Mouse (Mus musculus) natural killer cell, adult 2 months (primary cell): Measurements from ENCODE around the gene Zic1.

ENCODE experiments used
- DNase-seq, 2 experiments: peaks; one replicate each; pipeline ENCODE4 v3.0.0; 2022; ENCODE audit warnings: low spot score in 2 of 2

The Zic1 gene

GRCm38 (mm10) chr9:91368946-91369292 lies 3.3 kb upstream of the Zic1 start:
- no peak for DNase-seq

GRCm38 (mm10) chr9:91368150-91368549 lies 2.5 kb upstream of the Zic1 start:
- no peak for DNase-seq

GRCm38 (mm10) chr9:91366999-91367811 lies 1.6 kb upstream of the Zic1 start:
- no peak for DNase-seq

- DNase-seq: no peak
Observed at GRCm38 (mm10) chr9:91366226-91366998, 802 bp upstream of the Zic1 start.

- DNase-seq: no peak
Observed at GRCm38 (mm10) chr9:91364971-91365501, 574 bp downstream of the Zic1 start.

- peak; percentile 6 to 31 for DNase-seq
Observed at GRCm38 (mm10) chr9:91364127-91364970, 1.3 kb downstream of the Zic1 start.

GRCm38 (mm10) chr9:91363814-91364126 lies 1.8 kb downstream of the Zic1 start:
- no peak for DNase-seq

- DNase-seq: no peak
Observed at GRCm38 (mm10) chr9:91363011-91363730, 2.4 kb downstream of the Zic1 start.

GRCm38 (mm10) chr9:91361856-91362601 lies 3.6 kb downstream of the Zic1 start, which contains the start of gene Zic4:
Zic4 (plus strand) TSS chr9:91362413.
- no peak for DNase-seq

GRCm38 (mm10) chr9:91361033-91361855 lies 4.4 kb downstream of the Zic1 start:
- no peak for DNase-seq

- DNase-seq: no peak
Observed at GRCm38 (mm10) chr9:91360151-91361032, 5.2 kb downstream of the Zic1 start.

GRCm38 (mm10) chr9:91358851-91359687 lies 6.5 kb downstream of the Zic1 start:
- DNase-seq: no peak

GRCm38 (mm10) chr9:91357321-91357720 lies 8.3 kb downstream of the Zic1 start:
- DNase-seq: no peak

- no peak for DNase-seq
Observed at GRCm38 (mm10) chr9:91356353-91356740, 9.3 kb downstream of the Zic1 start.

- no peak for DNase-seq
Observed at GRCm38 (mm10) chr9:91355629-91356352, 9.8 kb downstream of the Zic1 start.

- no peak for DNase-seq
Observed at GRCm38 (mm10) chr9:91355270-91355589, 10.4 kb downstream of the Zic1 start.
